Mouse (Mus musculus): ENCODE data around the gene Tbx10. TPM values are rescaled to one million over a fixed set of nuclear protein-coding genes. Genes with fewer than 3 reads are reported as not detected.
"Not testable (repeated sequence)": the region's sequence is repeated elsewhere in the genome, so short reads cannot be mapped to it uniquely, and the experiment has no call there.

Tbx10 gene
- polyA plus RNA-seq, 1 experiment from 2014 or later = not detected

DNA sequence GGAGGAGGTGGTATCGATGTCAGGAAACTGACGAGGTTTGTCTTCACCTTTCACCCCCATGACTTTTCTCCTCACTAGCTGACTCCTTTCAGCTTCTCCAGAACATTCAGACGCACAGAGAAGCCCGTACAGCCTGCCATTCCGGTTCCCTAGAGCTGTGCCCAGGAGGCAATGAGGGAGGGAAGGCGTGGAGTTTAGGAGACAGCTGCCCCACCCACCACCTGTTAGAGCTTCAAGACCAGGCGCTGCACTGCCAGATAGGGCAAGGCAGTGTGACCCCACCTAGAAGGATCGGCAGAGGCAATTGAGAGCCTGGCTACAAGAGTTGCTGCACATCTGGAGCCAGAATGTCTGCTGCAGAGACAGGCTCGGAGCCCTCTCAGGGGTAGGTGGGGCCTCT is 20.3 kb upstream of the Tbx10 start, which contains the start of gene Aldh3b2:
TSS of gene Aldh3b2 (plus strand) at position 100 of the 400 bp plus-strand sequence.
- DNase-seq (ENCODE audit: low spot score) (peak; percentile 62), ATAC-seq (peak; percentile 72)
- Histone ChIP-seq H3K4me3 (ENCODE audit: low read depth, low read length) (no peak within 1 kb of the TSS), H3K27me3 (replicated peaks; ENCODE audit: insufficient read depth, low read length) (no peaks in the 10 kb centered on the region), H3K9me3 (ENCODE audit: low read length) (no peaks in the 10 kb centered on the region), H3K9ac (replicated peaks; ENCODE audit: low read depth) (no peak within 1 kb of the TSS), H3K4me1 (ENCODE audit: insufficient read depth, low read depth, low read length) (no peaks in the 10 kb centered on the region), H3K4me2 (replicated peaks; ENCODE audit: low read depth, low read length) (no peak within 1 kb of the TSS), H3K36me3 (ENCODE audit: insufficient read depth, low read length) (no peaks in the 10 kb centered on the region), H3K27ac (ENCODE audit: low read length) (no peak within 1 kb of the TSS)
- TF ChIP-seq CTCF (IDR thresholded peaks at IDR 0.05) (no peak), EP300 (IDR thresholded peaks at IDR 0.05) (no peak)
- 33% methylated on average over 9 of the region's 9 CpGs for WGBS

DNA sequence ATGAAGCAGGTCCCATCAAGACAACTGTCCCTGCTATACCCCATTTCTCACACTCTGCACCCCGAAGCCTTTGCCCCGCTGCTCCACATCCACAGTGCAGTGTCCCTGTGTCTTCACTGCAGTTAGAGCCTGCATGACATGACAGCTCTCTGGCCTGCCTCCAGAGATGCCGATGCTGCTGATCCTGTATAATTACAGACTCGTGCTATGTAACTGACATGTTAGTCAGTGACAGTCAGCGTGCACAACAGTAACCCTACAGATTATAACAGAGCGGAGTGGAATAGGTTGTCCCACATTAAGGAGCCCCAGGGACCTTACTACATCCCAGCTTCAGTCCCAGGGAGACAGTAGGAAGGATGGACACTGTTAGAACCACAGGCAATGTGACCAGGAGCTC is 17.9 kb upstream of the Tbx10 start:
- H3K4me1 ChIP-seq (ENCODE audit: insufficient read depth, low read depth, low read length); H3K9ac ChIP-seq (replicated peaks; ENCODE audit: low read depth); DNase-seq (ENCODE audit: low spot score); H3K27me3 ChIP-seq (replicated peaks; ENCODE audit: insufficient read depth, low read length); ATAC-seq; H3K27ac ChIP-seq (ENCODE audit: low read length); H3K9me3 ChIP-seq (ENCODE audit: low read length); H3K4me3 ChIP-seq (ENCODE audit: low read depth, low read length); H3K4me2 ChIP-seq (replicated peaks; ENCODE audit: low read depth, low read length); H3K36me3 ChIP-seq (ENCODE audit: insufficient read depth, low read length): not testable (repeated sequence)
- WGBS = 73% methylated on average over 6 of the region's 6 CpGs

DNA sequence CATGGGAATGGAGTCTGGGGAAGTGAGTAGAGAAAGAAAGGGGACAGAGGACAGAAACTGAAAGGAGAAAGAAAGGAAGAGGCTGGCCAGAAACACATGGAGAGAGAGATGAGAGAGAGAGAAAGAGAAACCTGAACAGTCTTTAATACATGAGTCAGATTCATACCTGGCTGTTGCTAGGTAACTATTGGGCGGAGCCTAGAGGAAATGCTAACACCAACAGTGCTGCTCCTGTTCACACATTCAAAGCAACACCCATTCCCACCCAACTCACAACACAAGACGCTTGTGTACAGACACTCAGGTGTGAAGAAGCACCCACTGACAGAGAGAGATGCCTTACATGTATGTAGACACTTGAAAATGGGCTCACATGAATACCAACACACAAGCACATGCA is 16.7 kb upstream of the Tbx10 start:
- Histone ChIP-seq H3K9me3 (ENCODE audit: low read length) (no peaks in the 10 kb centered on the region), H3K4me2 (replicated peaks; ENCODE audit: low read depth, low read length) (no peak overlapping the region), H3K27ac (ENCODE audit: low read length) (no peak overlapping the region), H3K36me3 (ENCODE audit: insufficient read depth, low read length) (no peaks in the 10 kb centered on the region), H3K9ac (replicated peaks; ENCODE audit: low read depth) (no peak overlapping the region), H3K4me1 (ENCODE audit: insufficient read depth, low read depth, low read length) (no peaks in the 10 kb centered on the region), H3K27me3 (replicated peaks; ENCODE audit: insufficient read depth, low read length) (no peaks in the 10 kb centered on the region), H3K4me3 (ENCODE audit: low read depth, low read length) (no peak overlapping the region)
- peak; percentile 37 for DNase-seq (ENCODE audit: low spot score)
- whole genome bisulfite sequencing = 49% methylated on average over 2 of the region's 2 CpGs
- TF ChIP-seq CTCF (IDR thresholded peaks at IDR 0.05) (no peak), EP300 (IDR thresholded peaks at IDR 0.05) (no peak)
- no peak for ATAC-seq

DNA sequence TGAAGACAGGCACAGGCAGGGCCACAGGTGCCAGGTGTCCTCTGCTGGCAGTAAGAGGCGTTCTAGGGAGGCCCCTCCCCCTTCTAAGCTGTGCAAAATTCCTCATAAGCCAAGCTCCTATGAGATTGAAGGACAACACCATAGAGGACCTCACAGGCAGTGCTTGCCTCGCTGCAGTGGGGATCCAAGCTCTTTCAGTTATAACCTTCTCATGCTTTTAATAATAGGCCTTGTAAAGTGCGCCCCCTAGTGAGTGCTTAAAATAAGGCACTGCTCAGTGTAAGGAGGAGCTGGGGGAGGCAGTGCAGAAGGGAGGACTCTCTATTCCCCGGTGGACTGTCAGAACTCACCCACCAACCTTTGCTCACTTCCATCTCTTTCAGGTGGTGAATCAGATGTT is 12.2 kb upstream of the Tbx10 start:
- DNase-seq (ENCODE audit: low spot score) = peak; percentile 90
- H3K4me3 ChIP-seq (ENCODE audit: low read depth, low read length) = no peak overlapping the region
- H3K27me3 ChIP-seq (replicated peaks; ENCODE audit: insufficient read depth, low read length) = no peaks in the 10 kb centered on the region
- no peaks in the 10 kb centered on the region for H3K36me3 ChIP-seq (ENCODE audit: insufficient read depth, low read length)
- no peak overlapping the region for H3K4me2 ChIP-seq (replicated peaks; ENCODE audit: low read depth, low read length)
- WGBS = 5% methylated on average over 4 of the region's 4 CpGs
- no peak overlapping the region for H3K27ac ChIP-seq (ENCODE audit: low read length)
- no peaks in the 10 kb centered on the region for H3K9me3 ChIP-seq (ENCODE audit: low read length)
- TF ChIP-seq EP300 (IDR thresholded peaks at IDR 0.05) = no peak
- TF ChIP-seq CTCF (IDR thresholded peaks at IDR 0.05) = peak; percentile 92
- H3K9ac ChIP-seq (replicated peaks; ENCODE audit: low read depth) = no peak overlapping the region
- peak; percentile 72 for ATAC-seq
- H3K4me1 ChIP-seq (ENCODE audit: insufficient read depth, low read depth, low read length) = no peaks in the 10 kb centered on the region

DNA sequence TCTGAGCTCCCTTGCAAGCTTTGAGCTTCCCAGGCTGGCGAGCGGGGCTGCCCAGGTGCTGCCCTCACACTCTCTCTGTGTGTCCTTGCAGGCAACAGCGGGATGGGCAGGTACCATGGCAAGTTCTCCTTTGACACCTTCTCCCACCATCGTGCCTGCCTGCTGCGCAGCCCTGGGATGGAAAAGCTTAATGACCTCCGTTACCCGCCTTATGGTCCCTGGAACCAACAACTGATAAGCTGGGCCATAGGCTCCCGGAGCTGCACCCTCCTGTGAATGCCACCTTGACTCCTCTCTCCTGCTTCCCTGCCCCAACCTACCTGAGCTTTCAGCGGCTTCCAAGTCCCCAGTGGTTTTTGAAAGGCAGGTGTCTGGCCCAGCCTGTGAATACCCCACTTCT is 11.6 kb upstream of the Tbx10 start:
- 72% methylated on average over 9 of the region's 9 CpGs for WGBS
- no peak for TF ChIP-seq EP300 (IDR thresholded peaks at IDR 0.05)
- no peak for TF ChIP-seq CTCF (IDR thresholded peaks at IDR 0.05)

DNA sequence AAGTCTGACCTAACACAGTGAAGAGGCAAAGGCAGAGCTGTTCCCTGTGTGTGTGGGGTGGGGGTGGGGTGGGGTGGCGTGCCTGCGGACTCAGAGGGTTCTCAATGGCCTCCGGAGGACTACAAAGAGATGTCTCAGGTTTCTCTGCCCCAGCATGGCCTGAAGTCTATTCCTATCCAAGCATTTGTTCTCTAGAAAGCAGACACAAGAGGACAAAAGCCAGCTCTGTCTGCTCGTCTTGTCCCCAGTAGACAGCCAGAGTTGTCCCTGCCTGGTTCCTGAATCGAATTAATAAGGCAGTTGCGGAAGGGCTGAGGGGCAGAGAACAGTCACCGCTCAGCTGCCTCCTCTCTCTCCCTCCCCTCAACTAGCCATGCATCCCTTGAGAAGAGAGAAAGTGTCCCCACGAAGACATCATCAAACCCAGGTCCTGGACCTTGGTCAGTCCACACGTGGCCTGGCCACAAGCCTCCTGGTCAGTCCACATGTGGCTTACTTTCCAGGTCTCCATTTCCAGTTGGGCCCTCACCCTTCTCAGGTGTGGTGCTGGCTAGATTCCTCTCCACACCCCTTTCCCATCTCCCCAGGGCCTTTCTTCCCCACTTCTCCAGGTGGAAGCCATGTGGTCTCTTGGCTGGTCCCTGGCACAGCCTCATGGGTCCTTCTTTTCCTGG is 8.9 kb upstream of the Tbx10 start:
- no peak for DNase-seq (ENCODE audit: low spot score)
- Histone ChIP-seq H3K36me3 (ENCODE audit: insufficient read depth, low read length) (no peaks in the 10 kb centered on the region), H3K4me2 (replicated peaks; ENCODE audit: low read depth, low read length) (no peak overlapping the region), H3K4me3 (ENCODE audit: low read depth, low read length) (no peak overlapping the region), H3K9me3 (ENCODE audit: low read length) (no peaks in the 10 kb centered on the region), H3K27me3 (replicated peaks; ENCODE audit: insufficient read depth, low read length) (no peaks in the 10 kb centered on the region), H3K27ac (ENCODE audit: low read length) (no peak overlapping the region), H3K9ac (replicated peaks; ENCODE audit: low read depth) (no peak overlapping the region), H3K4me1 (ENCODE audit: insufficient read depth, low read depth, low read length) (peaks cover 10% of the 10 kb centered on the region; the same call in 1 of the 2 replicates)
- 55% methylated on average over 9 of the region's 9 CpGs for WGBS
- ATAC-seq = no peak
- TF ChIP-seq EP300 (IDR thresholded peaks at IDR 0.05) (no peak), CTCF (IDR thresholded peaks at IDR 0.05) (no peak)

More for the DNA sequence above, 11.6 kb upstream of the Tbx10 start:
- no peaks in the 10 kb centered on the region for H3K4me1 ChIP-seq (ENCODE audit: insufficient read depth, low read depth, low read length)
- no peaks in the 10 kb centered on the region for H3K9me3 ChIP-seq (ENCODE audit: low read length)
- ATAC-seq = no peak
- H3K4me2 ChIP-seq (replicated peaks; ENCODE audit: low read depth, low read length) = no peak overlapping the region
- H3K4me3 ChIP-seq (ENCODE audit: low read depth, low read length) = no peak overlapping the region
- no peak for DNase-seq (ENCODE audit: low spot score)
- no peaks in the 10 kb centered on the region for H3K36me3 ChIP-seq (ENCODE audit: insufficient read depth, low read length)
- H3K9ac ChIP-seq (replicated peaks; ENCODE audit: low read depth) = no peak overlapping the region
- no peaks in the 10 kb centered on the region for H3K27me3 ChIP-seq (replicated peaks; ENCODE audit: insufficient read depth, low read length)
- H3K27ac ChIP-seq (ENCODE audit: low read length) = no peak overlapping the region
